Mouse (Mus musculus): Measurements from ENCODE around the gene Spop.

Spop gene

DNA sequence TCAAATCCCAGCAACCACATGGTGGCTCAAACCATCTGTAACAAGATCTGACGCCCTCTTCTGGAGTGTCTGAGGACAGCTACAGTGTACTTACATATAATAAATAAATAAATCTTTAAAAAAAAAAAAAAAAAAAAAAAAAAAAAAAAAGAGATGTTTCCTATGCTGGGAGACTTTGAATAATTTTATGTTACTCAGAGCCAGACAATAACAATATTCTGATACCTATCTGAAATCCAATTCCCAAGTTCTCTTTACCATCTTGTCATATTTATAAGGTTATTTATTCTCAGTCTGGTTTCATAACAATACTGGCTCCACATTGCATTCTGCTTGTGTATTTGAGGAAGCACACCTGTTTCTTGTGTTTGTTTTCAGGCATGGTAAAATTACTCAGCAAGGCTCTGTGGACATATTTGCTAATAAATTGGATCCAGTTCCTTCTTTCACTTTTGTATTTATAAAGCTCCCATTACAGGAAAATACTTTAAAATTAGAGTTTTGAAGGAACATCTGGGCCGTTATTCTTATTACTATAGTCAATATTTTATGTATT is 7.1 kb downstream of the Spop start:
- DNase-seq, result no peak

DNA sequence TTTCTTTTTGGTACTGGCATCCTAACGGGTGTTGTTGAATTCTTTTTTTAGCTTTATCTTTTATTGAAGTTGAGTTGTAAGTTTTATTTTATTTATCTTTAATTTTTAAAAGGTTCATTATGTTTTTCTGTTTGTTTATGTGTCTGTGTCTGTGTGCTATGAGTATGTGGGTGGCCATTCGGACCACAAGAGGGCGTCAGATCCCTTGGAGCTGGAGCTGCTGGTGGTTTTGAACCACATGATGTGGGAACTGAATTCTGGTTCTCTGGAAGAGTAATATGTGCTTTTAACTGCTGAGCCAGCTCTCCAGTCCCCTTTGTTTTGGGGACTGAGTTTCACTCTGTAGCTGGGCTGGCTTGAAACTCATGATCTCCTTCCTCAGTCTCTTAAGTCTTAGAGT is 9.6 kb downstream of the Spop start:
- no peak for DNase-seq

DNA sequence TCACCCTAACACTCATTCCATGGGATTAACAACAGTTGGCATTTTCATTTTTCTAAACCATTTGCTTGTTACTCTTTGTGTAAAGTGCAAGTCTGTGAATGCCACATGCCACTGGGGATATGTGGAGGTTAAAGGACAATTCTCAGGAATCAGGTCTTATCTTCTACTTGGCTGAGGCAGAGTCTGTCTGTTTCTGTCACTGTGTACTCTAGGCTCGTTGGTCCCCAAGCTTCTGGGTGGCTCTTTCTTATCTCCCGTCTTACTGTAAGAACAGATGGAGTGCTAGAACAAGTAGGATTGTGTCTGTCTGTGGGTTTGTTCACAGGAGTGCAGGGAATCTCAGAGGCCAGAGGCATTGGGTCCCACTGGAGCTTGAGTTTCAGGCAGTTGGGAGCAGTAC is 17.5 kb downstream of the Spop start:
- no peak for DNase-seq

DNA sequence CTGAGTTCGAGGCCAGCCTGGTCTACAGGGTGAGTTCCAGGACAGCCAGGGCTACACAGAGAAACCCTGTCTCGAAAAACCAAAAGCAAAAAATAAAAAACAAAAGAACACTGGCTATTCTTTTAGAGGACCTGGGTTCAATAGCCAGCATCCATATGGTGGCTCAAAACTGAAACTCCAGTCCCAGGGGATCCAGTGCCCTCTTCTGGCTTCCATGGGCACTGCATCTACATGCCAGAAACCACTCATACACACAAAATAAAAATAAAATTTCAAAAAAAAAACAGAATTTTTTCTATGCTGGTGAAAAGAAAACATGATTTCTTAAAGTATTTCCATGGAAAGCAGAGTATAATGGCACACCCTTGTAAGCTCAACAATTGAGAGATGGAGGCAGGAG is 18.3 kb downstream of the Spop start:
- peak; percentile 58 for DNase-seq

DNA sequence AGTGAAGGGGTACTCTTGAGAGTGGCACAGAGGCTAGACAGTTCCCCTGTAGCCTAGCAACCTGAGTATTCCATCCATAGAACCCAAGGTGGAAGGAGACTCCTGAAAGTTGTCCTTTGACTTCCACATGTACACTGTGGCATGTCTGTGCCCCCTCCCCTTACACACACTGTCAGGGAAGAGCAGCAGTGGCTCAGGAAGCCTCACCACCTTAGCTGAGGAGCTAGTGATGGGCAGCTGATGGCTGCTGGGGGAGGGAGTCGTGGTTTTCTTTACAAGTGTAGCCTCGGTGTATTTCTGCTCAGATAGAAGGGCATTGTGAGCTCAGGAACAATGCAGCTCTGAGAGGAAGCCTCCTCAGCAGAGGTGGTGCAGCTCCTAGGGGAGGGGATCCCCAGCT is 31.5 kb downstream of the Spop start:
- no peak for DNase-seq

DNA sequence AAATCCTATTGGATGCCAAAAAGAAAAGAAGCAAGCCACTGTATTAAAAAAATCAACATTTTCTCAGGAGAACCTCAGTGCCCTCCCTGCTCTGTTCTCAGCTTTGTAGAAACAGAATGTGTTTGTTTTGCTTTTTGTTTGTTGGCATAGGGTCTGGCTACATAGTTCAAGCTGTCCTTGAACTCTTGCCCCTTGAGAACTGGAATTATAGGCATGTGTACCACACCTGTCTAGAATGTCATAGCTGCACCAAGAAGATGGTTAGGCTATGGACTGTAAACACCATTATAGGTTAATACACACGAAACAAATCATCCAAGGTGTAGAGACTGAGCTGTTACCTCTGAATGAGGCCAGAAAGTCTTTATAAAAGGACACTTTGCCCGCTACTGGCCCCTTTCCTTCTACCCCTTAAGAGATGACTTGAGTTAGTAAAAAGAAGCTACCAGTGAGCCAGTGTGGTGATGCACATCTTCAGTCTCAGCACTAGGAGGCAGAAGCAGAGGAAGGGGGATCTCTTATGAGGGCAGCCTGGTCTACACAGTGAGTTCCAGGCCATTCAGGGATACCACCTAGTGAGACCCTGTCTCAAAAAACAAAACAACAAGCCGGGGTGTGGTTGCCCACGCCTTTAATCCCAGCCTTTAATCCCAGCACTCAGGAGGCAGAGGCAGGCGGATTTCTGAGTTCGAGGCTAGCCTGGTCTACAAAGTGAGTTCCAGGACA is 32.9 kb downstream of the Spop start:
- no peak for DNase-seq

DNA sequence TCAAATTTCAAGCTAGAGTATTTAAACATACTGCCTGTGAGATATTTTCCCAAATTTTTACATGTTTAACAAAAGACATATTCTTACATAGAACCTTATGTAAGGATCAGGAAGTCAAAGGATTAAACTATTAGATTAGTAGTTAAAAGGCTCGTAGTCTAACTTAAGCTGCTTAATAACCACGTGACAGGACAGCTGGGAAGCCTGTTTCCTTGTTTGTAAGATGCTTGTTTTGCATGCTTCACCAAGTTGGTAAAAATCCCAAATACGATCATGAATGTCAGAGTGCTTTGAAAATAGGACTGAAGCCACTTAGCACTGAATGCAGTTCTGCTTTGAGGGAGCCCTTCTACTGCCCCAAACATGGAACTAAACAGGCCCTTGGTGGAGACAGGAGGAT is 34.5 kb downstream of the Spop start:
- no peak for DNase-seq

DNA sequence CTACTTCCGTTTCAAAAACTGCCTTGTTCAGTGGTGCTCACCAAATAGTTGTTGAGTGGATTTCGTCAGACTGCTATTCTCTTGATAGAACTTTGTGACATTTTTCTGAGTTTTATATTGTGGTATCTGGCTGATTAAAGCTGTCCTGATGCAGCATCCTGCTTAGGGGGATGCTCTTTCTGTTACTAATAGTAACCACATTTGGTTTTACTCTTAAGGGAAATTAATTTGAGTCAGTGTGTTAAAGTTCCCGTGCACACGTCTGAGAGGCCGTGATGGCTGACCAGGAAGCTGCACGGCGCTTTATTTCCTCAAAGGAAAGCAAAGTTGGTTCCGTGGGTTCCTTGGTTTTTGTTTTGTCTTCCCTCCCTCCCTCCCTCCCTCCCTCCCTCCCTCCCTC is 41.5 kb downstream of the Spop start:
- DNase-seq, result no peak

DNA sequence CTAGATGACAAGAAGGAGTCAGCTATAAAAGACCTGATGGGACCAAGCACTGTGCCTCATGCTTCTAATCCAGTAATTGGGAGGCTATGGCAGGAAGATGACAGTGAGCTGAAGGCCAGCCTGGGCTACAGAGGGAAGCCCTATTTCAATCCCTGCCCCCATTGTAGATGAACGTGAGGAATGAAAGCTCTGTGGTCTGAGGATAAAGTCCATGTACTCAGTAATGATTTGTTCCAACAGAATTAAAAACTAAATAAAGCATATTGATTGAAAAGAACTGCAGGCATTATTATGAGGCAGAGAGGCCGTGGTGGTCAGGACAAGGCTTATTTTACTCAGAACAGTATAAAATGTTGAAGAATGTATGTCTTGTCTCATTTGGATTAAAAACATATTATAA is 47.0 kb downstream of the Spop start:
- DNase-seq, result no peak

DNA sequence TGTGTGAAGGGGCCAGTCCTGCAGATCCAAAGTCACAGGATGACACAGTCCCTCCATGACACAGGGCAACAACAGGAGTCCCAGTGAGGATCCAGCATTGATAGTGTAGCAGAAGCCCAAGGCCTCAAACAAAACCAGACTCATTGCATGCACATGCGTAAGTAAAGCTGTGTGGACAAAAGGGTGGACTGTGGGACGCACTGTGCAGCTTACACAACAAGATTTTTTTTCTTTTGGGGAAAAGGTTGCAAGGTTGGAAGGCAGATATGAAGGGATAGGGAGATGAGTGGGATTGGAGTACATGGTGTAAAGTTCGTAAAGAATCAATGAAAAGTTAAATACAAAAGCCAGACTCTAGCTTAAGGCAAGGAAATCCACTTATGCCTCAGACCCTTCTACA is 48.3 kb downstream of the Spop start:
- no peak for DNase-seq

DNA sequence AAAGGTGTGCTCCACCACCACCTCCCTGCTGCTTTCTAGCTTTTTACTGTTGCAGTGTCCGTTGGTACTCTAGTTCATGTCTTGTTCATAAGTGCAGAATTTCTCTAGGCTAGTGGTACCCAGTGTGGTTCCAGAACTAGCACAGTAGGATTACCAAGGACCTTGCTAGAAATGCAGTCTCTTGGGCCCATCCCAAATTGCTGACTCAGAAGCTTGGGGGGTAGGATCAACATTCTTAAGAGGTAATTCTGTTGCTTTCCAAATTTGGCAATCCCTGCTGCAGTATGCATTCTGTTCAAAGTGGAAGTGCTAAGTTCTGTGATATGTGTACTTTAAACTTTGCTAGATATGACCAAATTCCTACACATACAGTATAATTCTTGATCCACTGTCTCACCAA is 53.9 kb downstream of the Spop start:
- peak; percentile 11 for DNase-seq

DNA sequence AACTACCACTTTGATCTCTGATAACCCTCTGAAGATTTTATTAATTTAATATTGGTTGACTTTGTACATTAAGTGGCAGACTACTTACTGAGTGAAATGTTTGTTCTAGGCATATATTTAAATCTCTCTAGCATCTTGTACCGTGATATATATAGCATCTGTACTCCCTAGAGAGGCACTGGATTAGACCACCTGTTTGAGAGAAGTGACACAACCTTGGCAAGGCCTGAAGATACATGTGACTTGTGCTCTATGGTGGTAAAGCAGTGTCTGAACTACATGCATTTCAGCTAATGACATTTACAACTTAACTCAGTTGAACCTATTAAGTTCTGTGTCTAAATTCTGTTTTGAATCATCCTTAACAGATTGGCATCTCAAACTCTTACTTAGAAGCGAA is 59.1 kb downstream of the Spop start:
- DNase-seq, result no peak

DNA sequence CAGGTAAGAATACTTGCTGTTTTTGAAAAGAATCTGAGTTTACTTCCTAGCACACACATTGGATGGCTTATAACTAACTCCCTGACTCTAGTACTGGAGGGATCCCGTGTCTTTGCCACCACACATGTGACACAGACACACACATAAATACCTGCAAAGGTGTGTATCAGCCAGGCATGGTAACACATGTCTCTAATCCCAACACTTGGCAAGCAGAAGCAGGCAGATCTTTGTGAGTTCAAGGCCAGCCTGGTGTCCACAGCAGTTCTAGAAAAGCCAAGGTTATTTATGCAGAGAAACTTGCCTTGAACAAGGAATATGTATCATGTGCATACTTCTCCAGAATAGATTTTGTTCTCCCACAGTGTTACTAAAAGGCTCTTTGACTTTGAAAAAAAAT is 59.6 kb downstream of the Spop start:
- DNase-seq, result no peak

DNA sequence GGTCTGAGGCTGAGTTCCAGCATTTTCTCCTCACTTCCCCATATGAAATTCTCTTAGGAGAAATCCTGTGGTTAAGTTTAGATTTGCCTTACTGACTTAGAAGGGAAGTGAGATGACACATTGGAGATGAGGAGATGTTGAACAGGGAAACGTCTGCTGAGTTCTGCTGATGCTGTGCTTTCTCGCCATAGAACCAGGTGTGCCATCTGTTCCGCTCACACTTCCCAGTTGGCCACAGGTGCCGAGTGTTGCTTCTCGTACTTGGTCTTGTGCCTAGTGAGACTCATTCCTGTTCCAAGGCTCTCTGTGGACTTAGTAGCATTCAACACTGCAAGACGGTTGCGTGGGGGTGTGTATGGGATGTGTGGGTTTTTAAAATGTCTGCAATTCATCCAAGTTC is 62.4 kb downstream of the Spop start:
- DNase-seq, result no peak

DNA sequence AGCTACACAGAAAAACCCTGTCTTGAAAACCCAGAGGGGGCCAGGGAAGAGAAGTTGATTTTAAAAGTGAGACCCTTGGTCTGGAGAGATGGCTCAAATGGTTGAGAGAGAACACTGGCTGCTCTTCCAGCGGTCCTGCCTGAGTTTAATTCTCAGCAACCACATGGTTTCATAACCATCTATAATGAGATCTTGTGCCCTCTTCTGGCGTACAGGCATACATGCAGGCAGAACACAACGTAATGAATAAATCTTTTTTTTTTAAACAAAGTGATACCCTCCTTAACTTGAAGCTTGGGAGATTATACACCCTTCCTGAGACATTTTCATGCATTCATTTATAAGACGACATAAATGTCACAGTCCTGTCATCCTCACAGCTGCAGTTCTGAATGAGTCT is 65.6 kb downstream of the Spop start:
- no peak for DNase-seq

DNA sequence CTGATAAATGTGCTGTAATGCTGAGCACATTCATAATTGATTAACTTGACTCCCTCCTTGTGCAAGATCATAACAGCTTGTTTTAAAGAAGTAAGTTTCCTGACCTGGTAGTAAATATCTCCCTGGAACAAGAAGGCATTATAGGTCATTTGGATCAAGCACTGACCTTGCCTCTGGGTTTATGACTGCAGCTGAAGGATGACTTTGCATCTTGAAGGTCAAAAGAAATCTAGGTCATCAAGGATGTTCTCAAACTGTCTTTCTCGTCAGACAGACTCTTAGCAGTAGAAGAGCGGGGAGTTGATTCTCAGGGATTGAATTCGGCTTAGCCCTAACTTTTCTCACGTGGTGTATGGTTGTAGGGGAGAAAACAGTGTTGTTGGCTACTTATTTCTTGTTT is 66.8 kb downstream of the Spop start:
- no peak for DNase-seq

DNA sequence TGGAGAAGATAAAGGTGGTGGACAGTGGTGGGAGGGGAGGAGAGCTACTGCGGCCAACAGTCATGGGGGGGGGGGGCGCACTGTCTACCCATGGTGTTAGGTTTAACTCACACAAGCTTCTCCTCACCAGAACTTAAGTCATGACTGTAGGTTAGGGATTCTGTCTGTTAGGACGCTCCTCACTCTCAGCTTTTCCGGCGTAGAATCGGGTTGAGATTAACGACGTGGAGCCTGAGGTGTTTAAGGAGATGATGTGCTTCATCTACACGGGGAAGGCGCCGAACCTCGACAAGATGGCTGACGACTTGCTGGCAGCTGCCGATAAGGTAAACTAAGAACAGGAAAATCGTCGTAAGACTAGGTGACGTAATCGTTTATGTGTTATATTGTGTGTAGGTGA is 71.8 kb downstream of the Spop start:
- no peak for DNase-seq

DNA sequence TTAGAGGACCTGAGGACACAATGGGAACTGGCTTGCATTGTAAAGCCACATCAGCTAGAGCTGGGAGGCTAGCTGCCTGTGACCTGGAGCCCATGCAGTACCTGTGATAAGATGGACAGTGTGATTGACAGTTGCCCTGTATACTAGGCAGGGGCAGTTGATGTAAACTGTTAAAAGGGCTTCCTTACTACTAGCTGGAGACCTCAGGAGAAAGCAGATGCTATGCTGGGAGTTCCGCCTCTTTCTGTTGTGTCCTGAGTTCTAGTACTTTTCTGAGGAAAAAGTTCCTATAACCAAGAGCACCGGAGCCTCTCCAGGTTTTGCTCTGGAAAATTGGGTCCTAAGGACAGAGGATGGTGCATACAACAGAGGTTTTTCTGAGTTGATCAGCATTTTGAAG is 73.4 kb downstream of the Spop start:
- DNase-seq, result no peak

DNA sequence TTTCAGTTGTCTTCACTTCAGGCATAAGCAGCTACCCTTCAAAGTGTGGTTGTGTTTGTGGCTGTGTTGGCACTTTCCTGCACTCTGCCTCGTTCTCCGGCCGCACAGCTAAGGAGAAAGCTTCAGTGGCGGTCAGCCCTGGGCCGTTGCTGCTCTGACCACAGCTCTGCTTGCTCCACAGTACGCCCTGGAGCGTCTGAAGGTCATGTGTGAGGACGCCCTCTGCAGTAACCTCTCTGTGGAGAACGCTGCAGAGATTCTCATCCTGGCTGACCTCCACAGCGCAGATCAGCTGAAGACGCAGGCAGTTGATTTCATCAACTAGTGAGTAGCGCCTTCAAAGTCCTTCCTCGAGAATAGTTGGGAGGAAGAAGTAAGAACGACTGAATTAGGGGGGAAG is 76.2 kb downstream of the Spop start:
- DNase-seq, result no peak

DNA sequence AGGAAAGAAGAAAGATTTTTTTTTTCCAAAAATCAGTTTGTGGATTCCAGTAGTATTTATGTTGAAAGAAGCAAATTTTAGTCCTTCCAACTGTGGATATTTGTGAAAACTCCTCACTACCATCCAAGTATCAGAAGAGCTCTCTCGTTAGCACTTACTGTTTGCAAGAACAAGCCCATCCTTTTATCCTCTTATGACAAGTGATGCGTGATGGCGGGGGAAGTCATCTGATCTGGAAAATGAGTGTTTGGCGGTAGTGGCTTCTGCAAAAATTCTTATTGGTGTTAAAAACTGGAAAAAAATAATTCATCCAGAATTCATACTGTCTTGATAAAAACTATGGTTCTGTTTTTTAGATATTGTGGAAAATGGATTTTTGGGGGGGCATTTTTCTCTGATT is 78.4 kb downstream of the Spop start:
- no peak for DNase-seq

DNA sequence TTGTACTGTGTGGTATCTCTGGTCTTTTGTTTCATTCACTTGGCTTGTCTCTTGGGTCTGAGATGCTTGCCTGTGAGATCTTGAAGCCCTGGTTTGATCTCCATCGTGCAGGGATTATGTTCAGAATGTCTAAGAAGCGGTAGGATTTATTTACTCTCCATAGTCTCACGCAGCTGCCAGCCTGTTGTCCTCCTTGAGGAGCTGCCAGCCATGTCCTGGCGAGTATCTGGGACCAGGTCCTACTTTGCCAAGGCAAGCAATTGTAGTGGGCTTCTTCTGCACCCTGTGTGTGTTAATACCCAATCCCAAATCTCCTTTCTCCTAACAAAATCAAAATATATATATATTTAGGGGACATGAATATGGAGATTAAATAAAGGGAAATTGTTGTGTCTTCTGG is 79.1 kb downstream of the Spop start:
- DNase-seq, result no peak

DNA sequence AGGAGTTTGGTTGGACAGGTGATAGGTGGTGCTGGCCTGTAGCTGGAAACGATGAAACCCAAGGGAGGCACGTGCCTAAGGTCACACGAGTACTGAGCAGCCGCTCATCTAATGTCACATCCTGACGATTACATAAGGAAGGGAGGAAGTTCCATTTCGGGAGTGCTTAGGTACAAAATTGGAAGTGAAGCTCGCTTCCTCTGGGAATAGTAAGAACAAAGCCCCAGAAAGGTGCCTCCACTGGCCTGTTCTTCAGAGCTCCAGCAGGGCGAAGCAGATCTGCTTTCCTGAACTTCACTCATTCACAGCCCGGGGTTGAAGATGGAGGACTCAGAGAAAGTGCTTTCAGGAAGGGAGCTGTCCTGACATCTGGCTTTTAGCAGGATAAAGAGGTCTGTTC is 80.1 kb downstream of the Spop start:
- no peak for DNase-seq

DNA sequence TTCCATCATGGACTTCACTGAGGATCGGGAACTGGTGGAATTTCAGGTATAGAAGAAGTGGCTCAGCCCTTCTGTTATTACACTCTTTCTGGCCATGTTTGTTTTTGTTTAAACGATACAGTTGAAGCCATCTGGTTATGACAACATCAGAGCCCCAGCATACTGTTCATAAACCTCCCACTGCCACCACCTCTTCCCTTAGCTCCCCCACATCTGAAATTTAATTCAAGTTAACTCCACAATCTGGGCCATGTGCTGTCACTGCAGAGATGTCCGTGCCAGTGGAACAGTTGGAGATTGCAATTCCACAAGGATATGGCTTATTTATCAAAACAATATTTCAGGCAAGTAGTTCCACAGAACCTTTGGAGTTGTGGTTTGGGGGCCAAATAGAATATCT is 80.5 kb downstream of the Spop start:
- DNase-seq, result no peak

DNA sequence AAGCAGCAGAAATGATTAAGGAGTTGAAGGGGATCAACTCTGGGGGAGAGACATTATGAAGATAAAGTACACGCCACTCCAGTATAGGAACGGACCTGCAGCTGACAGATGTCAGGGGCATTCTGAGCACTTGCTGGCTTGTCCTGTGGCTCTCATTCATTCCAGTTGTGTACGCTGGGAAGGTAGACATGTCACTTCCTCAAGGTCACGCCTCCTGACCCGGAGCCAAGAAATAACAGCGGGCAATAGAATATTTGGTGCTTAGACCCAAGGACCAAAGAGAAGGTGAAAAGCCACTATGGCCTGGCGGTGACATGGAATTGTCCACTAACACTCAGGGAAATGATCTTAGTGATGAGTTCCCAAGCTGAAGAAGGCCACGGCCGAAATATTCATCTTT is 82.0 kb downstream of the Spop start:
- DNase-seq, result no peak

DNA sequence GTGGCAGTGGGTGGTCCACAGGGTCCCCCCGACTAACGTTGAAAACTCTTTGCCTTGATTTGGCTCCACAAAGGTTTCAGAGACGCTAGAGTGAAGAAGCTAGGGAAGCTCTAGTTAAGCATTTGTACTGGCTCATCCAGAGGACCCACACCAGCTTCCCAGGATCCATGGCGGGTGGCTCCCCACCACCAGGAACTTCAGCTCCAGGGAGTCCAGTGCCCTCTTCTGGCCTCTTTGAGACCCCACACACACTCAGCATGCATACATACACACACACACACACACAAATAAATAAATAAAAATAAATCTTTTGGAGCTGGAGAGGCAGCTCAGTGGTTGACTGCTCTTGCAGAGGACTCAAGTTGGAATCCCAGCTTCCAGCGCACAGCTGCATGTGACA is 84.0 kb downstream of the Spop start:
- DNase-seq, result no peak

DNA sequence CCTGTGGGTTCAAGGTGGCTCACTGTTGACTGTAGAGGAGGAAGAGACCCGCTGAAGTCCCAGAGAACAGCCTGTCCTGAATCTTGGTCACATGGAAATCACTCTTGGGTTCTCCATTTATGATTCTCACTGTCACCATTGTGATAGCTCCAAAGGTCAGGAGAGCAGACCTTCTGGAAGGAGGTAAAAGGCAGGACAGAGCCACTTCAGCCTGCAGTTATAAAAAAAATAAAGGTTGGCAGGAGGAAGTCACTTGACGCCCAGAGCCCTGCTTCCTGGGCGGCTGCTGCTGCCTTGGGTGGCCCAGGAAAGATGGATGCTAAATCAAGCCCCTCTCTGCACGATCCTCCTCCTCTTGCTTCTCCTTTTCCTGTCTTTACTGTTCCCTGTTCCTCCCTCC is 86.5 kb downstream of the Spop start:
- no peak for DNase-seq

All from lung, postnatal 14 days (tissue).